Mouse (Mus musculus): ENCODE measurements around the gene Nmnat3. TPM values are rescaled to one million over a fixed set of nuclear protein-coding genes. Genes with fewer than 3 reads are reported as not detected.
"Not testable (repeated sequence)": the region's sequence is repeated elsewhere in the genome, so short reads cannot be mapped to it uniquely, and the experiment has no call there.

Nmnat3 gene
- total RNA-seq (2017) = 15.1 and 22.8 TPM in 2 replicates

- not testable (repeated sequence) for ATAC-seq (replicated peaks in 1 of 2; ENCODE audit: insufficient read depth in 1 of 2, low FRiP score in 2 of 2, low TSS enrichment in 1 of 2, low read depth in 1 of 2, poor library complexity in 2 of 2, severe bottlenecking in 2 of 2)
These were observed at the start of gene Nmnat3 for GRCm38 (mm10) chr9:98287135-98287534. Gene Nmnat3 (plus strand): TSS chr9:98287435.

- ATAC-seq (replicated peaks in 1 of 2; ENCODE audit: insufficient read depth in 1 of 2, low FRiP score in 2 of 2, low TSS enrichment in 1 of 2, low read depth in 1 of 2, poor library complexity in 2 of 2, severe bottlenecking in 2 of 2) = no peak
These were observed 43.8 kb upstream of the Nmnat3 start for GRCm38 (mm10) chr9:98243481-98243880.

GRCm38 (mm10) chr9:98244223-98244622, 43.0 kb upstream of the Nmnat3 start:
- no peak for ATAC-seq (replicated peaks in 1 of 2; ENCODE audit: insufficient read depth in 1 of 2, low FRiP score in 2 of 2, low TSS enrichment in 1 of 2, low read depth in 1 of 2, poor library complexity in 2 of 2, severe bottlenecking in 2 of 2)

- ATAC-seq (replicated peaks in 1 of 2; ENCODE audit: insufficient read depth in 1 of 2, low FRiP score in 2 of 2, low TSS enrichment in 1 of 2, low read depth in 1 of 2, poor library complexity in 2 of 2, severe bottlenecking in 2 of 2) = no peak
These were observed 42.0 kb upstream of the Nmnat3 start for GRCm38 (mm10) chr9:98245226-98245625.

GRCm38 (mm10) chr9:98246351-98246750, 40.9 kb upstream of the Nmnat3 start:
- no peak for ATAC-seq (replicated peaks in 1 of 2; ENCODE audit: insufficient read depth in 1 of 2, low FRiP score in 2 of 2, low TSS enrichment in 1 of 2, low read depth in 1 of 2, poor library complexity in 2 of 2, severe bottlenecking in 2 of 2)

GRCm38 (mm10) chr9:98260210-98260609, 27.0 kb upstream of the Nmnat3 start:
- no peak for ATAC-seq (replicated peaks in 1 of 2; ENCODE audit: insufficient read depth in 1 of 2, low FRiP score in 2 of 2, low TSS enrichment in 1 of 2, low read depth in 1 of 2, poor library complexity in 2 of 2, severe bottlenecking in 2 of 2)

- no peak for ATAC-seq (replicated peaks in 1 of 2; ENCODE audit: insufficient read depth in 1 of 2, low FRiP score in 2 of 2, low TSS enrichment in 1 of 2, low read depth in 1 of 2, poor library complexity in 2 of 2, severe bottlenecking in 2 of 2)
These were observed 25.7 kb upstream of the Nmnat3 start for GRCm38 (mm10) chr9:98261461-98262011.

GRCm38 (mm10) chr9:98264916-98265315, 22.3 kb upstream of the Nmnat3 start:
- no peak for ATAC-seq (replicated peaks in 1 of 2; ENCODE audit: insufficient read depth in 1 of 2, low FRiP score in 2 of 2, low TSS enrichment in 1 of 2, low read depth in 1 of 2, poor library complexity in 2 of 2, severe bottlenecking in 2 of 2)

- ATAC-seq (replicated peaks in 1 of 2; ENCODE audit: insufficient read depth in 1 of 2, low FRiP score in 2 of 2, low TSS enrichment in 1 of 2, low read depth in 1 of 2, poor library complexity in 2 of 2, severe bottlenecking in 2 of 2) = no peak
These were observed 14.5 kb upstream of the Nmnat3 start for GRCm38 (mm10) chr9:98272734-98273133.

GRCm38 (mm10) chr9:98275080-98275479, 12.2 kb upstream of the Nmnat3 start:
- ATAC-seq (replicated peaks in 1 of 2; ENCODE audit: insufficient read depth in 1 of 2, low FRiP score in 2 of 2, low TSS enrichment in 1 of 2, low read depth in 1 of 2, poor library complexity in 2 of 2, severe bottlenecking in 2 of 2) = no peak

GRCm38 (mm10) chr9:98280162-98280561, 7.1 kb upstream of the Nmnat3 start:
- ATAC-seq (replicated peaks in 1 of 2; ENCODE audit: insufficient read depth in 1 of 2, low FRiP score in 2 of 2, low TSS enrichment in 1 of 2, low read depth in 1 of 2, poor library complexity in 2 of 2, severe bottlenecking in 2 of 2) = no peak

GRCm38 (mm10) chr9:98285606-98286301, 1.5 kb upstream of the Nmnat3 start:
- ATAC-seq (replicated peaks in 1 of 2; ENCODE audit: insufficient read depth in 1 of 2, low FRiP score in 2 of 2, low TSS enrichment in 1 of 2, low read depth in 1 of 2, poor library complexity in 2 of 2, severe bottlenecking in 2 of 2) = no peak

GRCm38 (mm10) chr9:98289665-98290064, 2.4 kb downstream of the Nmnat3 start:
- no peak for ATAC-seq (replicated peaks in 1 of 2; ENCODE audit: insufficient read depth in 1 of 2, low FRiP score in 2 of 2, low TSS enrichment in 1 of 2, low read depth in 1 of 2, poor library complexity in 2 of 2, severe bottlenecking in 2 of 2)

- no peak for ATAC-seq (replicated peaks in 1 of 2; ENCODE audit: insufficient read depth in 1 of 2, low FRiP score in 2 of 2, low TSS enrichment in 1 of 2, low read depth in 1 of 2, poor library complexity in 2 of 2, severe bottlenecking in 2 of 2)
These were observed 3.4 kb downstream of the Nmnat3 start for GRCm38 (mm10) chr9:98290591-98290990.

GRCm38 (mm10) chr9:98296383-98297201, 9.4 kb downstream of the Nmnat3 start:
- peak; percentile 83 to 87 for ATAC-seq (replicated peaks in 1 of 2; ENCODE audit: insufficient read depth in 1 of 2, low FRiP score in 2 of 2, low TSS enrichment in 1 of 2, low read depth in 1 of 2, poor library complexity in 2 of 2, severe bottlenecking in 2 of 2)

- ATAC-seq (replicated peaks in 1 of 2; ENCODE audit: insufficient read depth in 1 of 2, low FRiP score in 2 of 2, low TSS enrichment in 1 of 2, low read depth in 1 of 2, poor library complexity in 2 of 2, severe bottlenecking in 2 of 2) = no peak
These were observed 10.2 kb downstream of the Nmnat3 start for GRCm38 (mm10) chr9:98297234-98297936.

GRCm38 (mm10) chr9:98297937-98298595, 10.8 kb downstream of the Nmnat3 start:
- no peak for ATAC-seq (replicated peaks in 1 of 2; ENCODE audit: insufficient read depth in 1 of 2, low FRiP score in 2 of 2, low TSS enrichment in 1 of 2, low read depth in 1 of 2, poor library complexity in 2 of 2, severe bottlenecking in 2 of 2)

Data from hematopoietic stem cell, adult 5-6 weeks (primary cell).